Mouse (Mus musculus): ENCODE data around the gene Ermap. TPM values are rescaled to one million over a fixed set of nuclear protein-coding genes. Genes with fewer than 3 reads are reported as not detected.
A peak's percentile ranks its signal among the peaks of the same experiment; 100 is the strongest.

The Ermap gene
- total RNA-seq, 2 experiments from 2014 or later, result 1,113 to 1,272 TPM

GRCm38 (mm10) chr4:119142230-119142871 is 47.5 kb downstream of the Ermap start:
- peak; percentile 30; the same call in 1 of the 2 replicates for ATAC-seq (replicated peaks; ENCODE audit: low FRiP score, poor library complexity, severe bottlenecking)

DNA sequence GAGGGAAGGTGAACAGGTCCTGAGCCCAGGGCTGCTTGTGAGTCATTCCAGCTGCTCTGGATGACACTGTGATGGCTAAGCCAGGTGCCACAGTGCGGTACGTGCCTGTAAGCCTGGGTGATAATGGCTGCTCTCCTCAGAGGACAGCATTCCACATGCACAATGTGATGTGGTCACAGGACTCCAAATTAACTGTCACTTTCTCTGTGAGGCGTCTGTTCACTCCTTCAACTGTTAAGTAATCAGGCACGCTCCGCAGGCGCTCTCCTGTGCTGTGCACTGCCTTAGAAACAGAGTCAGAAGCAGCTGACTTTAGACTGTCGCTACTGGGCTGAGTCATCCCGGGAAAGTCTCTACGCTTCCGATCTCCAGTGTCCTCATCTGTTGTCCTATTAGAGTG is 48.6 kb downstream of the Ermap start:
- no peak for ATAC-seq (replicated peaks; ENCODE audit: low FRiP score, poor library complexity, severe bottlenecking)

DNA sequence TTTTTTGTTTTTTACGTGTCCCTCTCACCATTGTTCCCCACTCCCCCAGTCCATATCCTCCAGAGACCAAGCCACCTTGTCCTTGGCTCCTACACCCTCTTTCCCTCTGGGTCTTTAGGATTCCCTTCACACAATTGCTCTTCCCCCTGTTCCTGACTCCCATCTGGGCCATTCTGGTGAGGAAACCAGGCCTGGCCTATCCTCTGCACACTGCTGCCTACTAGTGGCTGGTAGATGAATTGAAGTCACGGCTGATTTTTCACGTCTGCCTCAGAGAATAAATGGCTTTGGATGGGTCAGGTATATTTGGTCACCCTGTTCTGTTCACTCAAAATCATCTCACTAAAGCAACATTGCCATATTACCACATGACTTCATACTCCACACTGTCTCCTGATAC is 49.7 kb downstream of the Ermap start:
- peak; percentile 39; the same call in 1 of the 2 replicates for ATAC-seq (replicated peaks; ENCODE audit: low FRiP score, poor library complexity, severe bottlenecking)

DNA sequence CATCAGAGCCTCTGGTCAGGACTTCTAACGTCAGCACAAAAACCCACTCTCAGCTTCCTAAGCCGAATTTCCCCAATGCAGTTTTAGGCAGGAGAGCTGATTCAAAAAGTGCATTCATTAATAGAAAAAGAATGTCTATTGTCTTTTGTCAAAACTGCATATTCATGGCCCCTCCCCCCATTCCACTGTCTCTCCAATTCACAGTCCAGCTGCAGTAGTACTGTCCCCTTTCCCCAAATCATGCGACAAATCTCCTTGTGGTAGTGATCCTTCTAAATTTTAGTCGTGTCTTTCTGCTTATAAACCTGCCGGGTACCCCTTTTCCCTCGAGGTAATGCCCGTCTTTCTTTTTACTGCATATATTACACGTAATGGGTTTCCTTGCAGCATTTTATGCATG is 51.0 kb downstream of the Ermap start:
- ATAC-seq (replicated peaks; ENCODE audit: low FRiP score, poor library complexity, severe bottlenecking), result no peak

DNA sequence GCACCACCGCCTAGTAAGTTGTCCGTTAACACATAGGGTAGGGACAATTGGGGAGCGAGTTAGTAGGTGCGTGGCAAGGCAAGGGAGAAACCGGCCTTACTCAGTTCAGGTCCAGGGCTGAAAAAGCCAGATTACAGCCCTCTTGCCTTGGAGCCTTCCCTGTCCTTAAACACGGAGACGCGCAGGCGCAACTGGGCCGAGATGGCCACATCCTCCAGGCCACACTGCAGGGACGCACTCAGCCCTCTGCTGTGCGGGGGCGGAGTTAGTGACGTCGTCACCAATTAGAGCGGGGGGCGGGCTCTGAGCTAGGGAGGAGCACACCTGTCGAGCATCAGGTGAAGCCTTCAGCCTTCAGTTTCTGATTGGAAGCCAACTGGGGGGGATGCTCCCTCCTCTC is 51.6 kb downstream of the Ermap start:
- no peak for ATAC-seq (replicated peaks; ENCODE audit: low FRiP score, poor library complexity, severe bottlenecking)

DNA sequence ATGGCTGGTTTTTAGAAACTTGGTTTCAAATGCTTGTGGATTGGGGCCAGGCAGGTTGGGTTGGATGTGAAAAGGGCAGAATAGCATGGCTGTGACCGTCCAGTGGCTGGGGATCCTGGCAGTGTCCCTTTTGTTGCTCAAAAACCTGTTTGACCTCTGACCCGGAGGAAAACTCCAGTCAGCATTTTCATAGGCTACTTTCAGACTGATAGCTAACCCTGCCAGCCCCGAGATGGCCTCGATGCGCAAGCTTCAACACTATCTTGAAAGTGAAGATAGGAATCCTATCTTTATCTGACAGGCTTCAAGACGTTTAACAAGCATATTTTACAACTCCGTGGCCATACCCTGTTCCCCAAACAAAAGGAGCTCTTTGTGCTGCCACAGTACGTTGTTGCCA is 52.5 kb downstream of the Ermap start:
- ATAC-seq (replicated peaks; ENCODE audit: low FRiP score, poor library complexity, severe bottlenecking), result no peak

DNA sequence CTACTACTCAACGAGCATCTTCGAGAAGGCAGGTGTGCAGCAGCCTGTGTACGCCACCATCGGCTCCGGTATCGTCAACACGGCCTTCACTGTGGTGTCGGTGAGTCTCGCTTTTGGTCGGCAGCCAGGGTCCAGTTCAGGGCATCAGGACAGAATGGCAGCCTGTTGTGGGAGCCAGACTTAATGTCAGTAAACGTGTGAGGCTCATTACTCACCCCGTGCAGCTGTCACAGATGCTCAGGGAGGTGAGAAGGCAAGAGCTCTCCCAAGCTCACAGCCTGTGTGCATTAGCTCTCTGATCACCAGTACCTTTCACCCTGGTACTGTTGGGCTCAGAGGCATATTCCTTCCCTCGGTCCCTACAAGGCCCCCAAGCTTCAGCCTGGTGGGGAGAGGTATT is 56.0 kb downstream of the Ermap start:
- ATAC-seq (replicated peaks; ENCODE audit: low FRiP score, poor library complexity, severe bottlenecking), result no peak

GRCm38 (mm10) chr4:119133306-119133705 is 56.5 kb downstream of the Ermap start:
- no peak for ATAC-seq (replicated peaks; ENCODE audit: low FRiP score, poor library complexity, severe bottlenecking)

DNA sequence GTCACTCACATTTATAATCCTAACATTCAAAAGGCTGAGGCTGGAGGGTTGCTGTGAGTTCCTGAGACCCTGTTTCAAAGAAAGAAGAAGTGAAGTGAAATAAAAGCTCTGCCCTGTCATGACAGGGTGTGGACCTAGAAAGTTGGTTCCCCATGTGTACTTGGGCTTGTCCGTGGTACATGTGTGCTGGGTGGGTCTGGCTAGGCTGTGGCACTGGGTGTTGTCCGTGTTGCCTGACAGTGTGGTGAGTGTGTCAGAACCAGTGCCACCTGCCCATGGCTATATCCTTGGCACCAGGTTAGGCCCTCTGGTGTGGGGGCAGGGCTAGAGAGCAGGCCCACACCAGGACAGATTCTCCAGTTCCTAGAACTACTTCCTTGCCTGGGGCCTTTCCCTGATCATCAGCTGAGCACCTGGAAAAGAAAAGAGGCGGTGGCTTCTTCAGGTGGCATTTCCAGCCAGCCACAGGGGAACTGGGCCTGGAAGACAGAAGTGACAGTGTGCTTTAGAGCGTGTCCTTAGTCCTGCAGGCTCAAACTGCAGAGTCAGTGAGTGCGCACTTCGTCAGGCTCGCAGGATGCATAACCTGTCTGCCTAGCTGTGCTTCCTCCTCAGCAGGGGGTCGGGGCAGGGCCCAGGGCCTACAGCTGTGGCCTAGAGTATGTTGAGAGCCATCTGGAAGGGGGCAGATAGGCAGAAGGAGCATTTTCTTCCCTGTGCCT is 58.5 kb downstream of the Ermap start:
- no peak for ATAC-seq (replicated peaks; ENCODE audit: low FRiP score, poor library complexity, severe bottlenecking)

DNA sequence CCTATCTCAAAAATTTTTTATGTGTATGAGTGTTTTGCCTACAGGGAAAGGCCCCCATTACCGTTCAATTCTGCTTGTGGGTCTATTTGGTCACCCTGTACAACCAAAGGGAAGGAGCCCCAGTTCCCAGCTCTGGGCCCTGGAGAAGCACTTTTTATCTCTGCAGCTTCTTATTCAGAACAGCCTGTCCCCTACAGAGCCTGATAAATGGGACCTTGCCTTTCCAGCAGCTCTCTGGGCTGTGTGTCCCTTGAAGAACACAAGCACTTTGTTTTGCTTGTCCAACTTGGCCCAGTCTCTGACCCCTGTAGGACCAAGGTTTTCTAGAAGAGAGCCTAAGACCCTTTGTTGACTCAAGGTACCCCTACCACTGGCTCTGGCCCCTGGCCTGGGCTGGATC is 60.7 kb downstream of the Ermap start:
- ATAC-seq (replicated peaks; ENCODE audit: low FRiP score, poor library complexity, severe bottlenecking), result no peak

- no peak for ATAC-seq (replicated peaks; ENCODE audit: low FRiP score, poor library complexity, severe bottlenecking)
Observed at GRCm38 (mm10) chr4:119128547-119128946, 61.3 kb downstream of the Ermap start.

DNA sequence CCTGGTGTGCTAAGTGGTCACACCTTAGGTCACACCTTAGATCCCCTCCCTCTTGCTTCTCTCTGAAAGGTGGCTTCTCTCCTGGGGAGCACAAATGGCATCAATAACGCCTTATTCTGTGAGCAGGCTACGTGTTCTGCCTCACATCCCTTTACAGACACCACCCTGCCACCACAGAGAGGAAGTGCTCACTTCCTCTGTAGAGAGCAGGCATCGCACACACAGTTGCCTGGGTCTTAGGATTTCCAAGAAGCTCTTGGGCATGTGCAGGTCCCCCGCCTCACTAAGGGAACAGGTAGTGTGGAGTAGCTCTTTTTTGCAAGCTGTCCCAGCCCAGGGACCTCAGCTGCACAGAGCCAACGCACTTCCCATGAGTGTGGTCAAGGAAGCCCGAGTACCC is 62.6 kb downstream of the Ermap start:
- ATAC-seq (replicated peaks; ENCODE audit: low FRiP score, poor library complexity, severe bottlenecking), result no peak

- no peak for ATAC-seq (replicated peaks; ENCODE audit: low FRiP score, poor library complexity, severe bottlenecking)
Observed at GRCm38 (mm10) chr4:119125577-119126270, 64.1 kb downstream of the Ermap start.

Other genes starting within 250 kb of the Ermap start
- gene Lao1, start 228.4 kb downstream of the Ermap start, total RNA-seq (2015; ENCODE audit: low replicate concordance), result not detected in 2 replicates
- not detected in 2 replicates for gene Lao1, start 228.4 kb downstream of the Ermap start, total RNA-seq (2017; ENCODE audit: low replicate concordance)
- gene Slc2a1, start 81.3 kb downstream of the Ermap start, total RNA-seq (2015; ENCODE audit: low replicate concordance), result 1.1 and 5.4 TPM in 2 replicates
- gene Slc2a1, start 81.3 kb downstream of the Ermap start, total RNA-seq (2017; ENCODE audit: low replicate concordance), result 1.0 TPM in 1 of 2 replicates, not detected in the other
- gene Zfp691, start 15.8 kb downstream of the Ermap start, total RNA-seq (2015; ENCODE audit: low replicate concordance), result 2.2 and 4.6 TPM in 2 replicates
- 2.2 and 8.5 TPM in 2 replicates for gene Zfp691, start 15.8 kb downstream of the Ermap start, total RNA-seq (2017; ENCODE audit: low replicate concordance)
- 110 and 114 TPM in 2 replicates for gene Svbp, start 5.3 kb upstream of the Ermap start, total RNA-seq (2015; ENCODE audit: low replicate concordance)
- 171 and 238 TPM in 2 replicates for gene Svbp, start 5.3 kb upstream of the Ermap start, total RNA-seq (2017; ENCODE audit: low replicate concordance)
- gene Tmem269, start 28.2 kb upstream of the Ermap start, total RNA-seq (2015; ENCODE audit: low replicate concordance), result 2.5 TPM in 1 of 2 replicates, not detected in the other
- not detected in 2 replicates for gene Tmem269, start 28.2 kb upstream of the Ermap start, total RNA-seq (2017; ENCODE audit: low replicate concordance)
- gene AU022252, start 42.7 kb upstream of the Ermap start, total RNA-seq (2015; ENCODE audit: low replicate concordance), result 1.4 and 2.1 TPM in 2 replicates
- 2.5 and 2.6 TPM in 2 replicates for gene AU022252, start 42.7 kb upstream of the Ermap start, total RNA-seq (2017; ENCODE audit: low replicate concordance)
- gene P3h1, start 42.9 kb upstream of the Ermap start, total RNA-seq (2015; ENCODE audit: low replicate concordance), result 0.42 TPM in 1 of 2 replicates, not detected in the other
- 1.8 and 5.6 TPM in 2 replicates for gene P3h1, start 42.9 kb upstream of the Ermap start, total RNA-seq (2017; ENCODE audit: low replicate concordance)
- gene Cldn19, start 65.4 kb upstream of the Ermap start, total RNA-seq (2015; ENCODE audit: low replicate concordance), result not detected in 2 replicates
- not detected in 2 replicates for gene Cldn19, start 65.4 kb upstream of the Ermap start, total RNA-seq (2017; ENCODE audit: low replicate concordance)
- 250 and 267 TPM in 2 replicates for gene Ybx1, start 104.6 kb upstream of the Ermap start, total RNA-seq (2015; ENCODE audit: low replicate concordance)
- gene Ybx1, start 104.6 kb upstream of the Ermap start, total RNA-seq (2017; ENCODE audit: low replicate concordance), result 172 and 193 TPM in 2 replicates
- 59.5 and 78.9 TPM in 2 replicates for gene Ppih, start 130.5 kb upstream of the Ermap start, total RNA-seq (2015; ENCODE audit: low replicate concordance)
- gene Ppih, start 130.5 kb upstream of the Ermap start, total RNA-seq (2017; ENCODE audit: low replicate concordance), result 19.3 and 43.4 TPM in 2 replicates
- not detected in 2 replicates for gene Ccdc30, start 225.5 kb upstream of the Ermap start, total RNA-seq (2015; ENCODE audit: low replicate concordance)
- not detected in 2 replicates for gene Ccdc30, start 225.5 kb upstream of the Ermap start, total RNA-seq (2017; ENCODE audit: low replicate concordance)
- gene Ppcs, start 232.4 kb upstream of the Ermap start, total RNA-seq (2015; ENCODE audit: low replicate concordance), result 10.9 and 23.4 TPM in 2 replicates
- 5.3 and 17.2 TPM in 2 replicates for gene Ppcs, start 232.4 kb upstream of the Ermap start, total RNA-seq (2017; ENCODE audit: low replicate concordance)
- gene Zmynd12, start 232.8 kb upstream of the Ermap start, total RNA-seq (2015; ENCODE audit: low replicate concordance), result 3.4 TPM in 1 of 2 replicates, not detected in the other
- not detected in 2 replicates for gene Zmynd12, start 232.8 kb upstream of the Ermap start, total RNA-seq (2017; ENCODE audit: low replicate concordance)